Mouse (Mus musculus) kidney, embryonic 16.5 days (tissue): ENCODE results near the gene Klhl29. TPM values are rescaled to one million over a fixed set of nuclear protein-coding genes. Genes with fewer than 3 reads are reported as not detected.

Experiments
- ATAC-seq: fragments of 200-750 bp; cut with Nextera tagmentation; 2 replicates; pipeline ENCODE4 v1.8.0; 2017; ENCODE audit warnings: moderate TSS enrichment; ENCODE audit not compliant: low FRiP score, low TSS enrichment
- H3K27ac ChIP-seq: fragments of 300-500 bp; sonication (generic); 2 replicates; pipeline ENCODE4 v1.5.1; 2014; ENCODE audit warnings: low read length
- H3K27me3 ChIP-seq: fragments of 300-500 bp; sonication (generic); 2 replicates; pipeline ENCODE4 v1.6.1; 2014; ENCODE audit warnings: low read length, control low read depth, mixed read lengths; ENCODE audit not compliant: insufficient read depth
- H3K36me3 ChIP-seq: fragments of 300-500 bp; sonication (generic); 2 replicates; pipeline ENCODE4 v1.6.1; 2014; ENCODE audit warnings: low read length, control low read depth, mixed read lengths; ENCODE audit not compliant: insufficient read depth
- H3K4me1 ChIP-seq: fragments of 300-500 bp; sonication (generic); 2 replicates; pipeline ENCODE4 v1.6.1; 2014; ENCODE audit warnings: low read length, control low read depth, mixed read lengths; ENCODE audit not compliant: insufficient read depth
- H3K4me2 ChIP-seq: fragments of 300-500 bp; sonication (generic); replicated peaks from 2 replicates; pipeline ENCODE4 v1.6.1; 2014; ENCODE audit warnings: low read depth, low read length
- H3K4me3 ChIP-seq: fragments of 300-500 bp; sonication (generic); 2 replicates; pipeline ENCODE4 v1.5.1; 2014; ENCODE audit warnings: mild to moderate bottlenecking, low read length
- H3K9ac ChIP-seq: fragments of 300-500 bp; sonication (generic); replicated peaks from 2 replicates; pipeline ENCODE4 v1.6.1; 2014; ENCODE audit warnings: low read length
- H3K9me3 ChIP-seq: fragments of 300-500 bp; sonication (generic); 2 replicates; pipeline ENCODE4 v1.6.1; 2016; ENCODE audit warnings: low read length, control low read depth
- WGBS: fragments of 180-500 bp; shearing (Covaris S2); extraction: QIAGEN DNeasy Blood & Tissue Kit; methylation state at CpG from one replicate; pipeline ENCODE4 v1.1.7; 2014; 5-methylcytosine and 5-hydroxymethylcytosine counted together
- polyA plus RNA-seq: library from polyadenylated mRNA; unstranded; fragments of >200 nt; fragmentation: Nextera tagmentation; extraction: Ambion mirVana; gene quantifications from 2 replicates; pipeline ENCODE4 v1.2.1, GENCODE M21; 2015

Gene Klhl29
- polyA plus RNA-seq, 1 experiment from 2014 or later = 0.51 TPM

- Histone ChIP-seq H3K36me3 (no peaks in the 10 kb centered on the region), H3K27me3 (no peaks in the 10 kb centered on the region), H3K9me3 (no peaks in the 10 kb centered on the region), H3K4me3 (no peak overlapping the region), H3K9ac (0 out of 2 replicates have a peak overlapping the region, but pooled peaks have one; percentile 15), H3K4me1 (peaks cover 20% of the 10 kb centered on the region), H3K27ac (0 out of 2 replicates have a peak overlapping the region, but pooled peaks have one; percentile 33), H3K4me2 (no peak overlapping the region)
- no peak for ATAC-seq
- 88% methylated on average over 2 of the region's 2 CpGs for WGBS
These were observed 187.6 kb downstream of the Klhl29 start for GRCm38 (mm10) chr12:5187773-5188333.

GRCm38 (mm10) chr12:5186645-5187044, 188.8 kb downstream of the Klhl29 start:
- Histone ChIP-seq H3K9me3 (no peaks in the 10 kb centered on the region), H3K36me3 (no peaks in the 10 kb centered on the region), H3K27ac (0 out of 2 replicates have a peak overlapping the region, but pooled peaks have one; percentile 40), H3K4me2 (no peak overlapping the region), H3K4me3 (no peak overlapping the region), H3K4me1 (peaks cover 12% of the 10 kb centered on the region), H3K9ac (no peak overlapping the region), H3K27me3 (no peaks in the 10 kb centered on the region)
- WGBS = 50% methylated on average over 1 of the region's 1 CpGs
- no peak for ATAC-seq

- ATAC-seq = no peak
- Histone ChIP-seq H3K9me3 (no peaks in the 10 kb centered on the region), H3K4me3 (no peak overlapping the region), H3K9ac (no peak overlapping the region), H3K27me3 (no peaks in the 10 kb centered on the region), H3K36me3 (no peaks in the 10 kb centered on the region), H3K4me1 (peaks cover 7% of the 10 kb centered on the region), H3K4me2 (no peak overlapping the region), H3K27ac (no peak overlapping the region)
- 84% methylated on average over 6 of the region's 6 CpGs for WGBS
These were observed 189.9 kb downstream of the Klhl29 start for GRCm38 (mm10) chr12:5185603-5186002.

- Histone ChIP-seq H3K27ac (no peak overlapping the region), H3K36me3 (no peaks in the 10 kb centered on the region), H3K4me2 (no peak overlapping the region), H3K9ac (no peak overlapping the region), H3K4me3 (no peak overlapping the region), H3K9me3 (no peaks in the 10 kb centered on the region), H3K4me1 (no peaks in the 10 kb centered on the region), H3K27me3 (no peaks in the 10 kb centered on the region)
- no peak for ATAC-seq
- 79% methylated on average over 4 of the region's 4 CpGs for WGBS
These were observed 192.9 kb downstream of the Klhl29 start for GRCm38 (mm10) chr12:5182586-5182985.

- Histone ChIP-seq H3K36me3 (no peaks in the 10 kb centered on the region), H3K27me3 (no peaks in the 10 kb centered on the region), H3K9me3 (no peaks in the 10 kb centered on the region), H3K4me3 (no peak overlapping the region), H3K27ac (no peak overlapping the region), H3K4me2 (no peak overlapping the region), H3K9ac (no peak overlapping the region), H3K4me1 (no peaks in the 10 kb centered on the region)
- WGBS = 79% methylated on average over 4 of the region's 4 CpGs
- no peak for ATAC-seq
These were observed 193.3 kb downstream of the Klhl29 start for GRCm38 (mm10) chr12:5182165-5182564.

- peak; percentile 53; the same call in 1 of the 2 replicates for ATAC-seq
These were observed 198.7 kb downstream of the Klhl29 start for GRCm38 (mm10) chr12:5176716-5177341.

GRCm38 (mm10) chr12:5166141-5166540, 209.3 kb downstream of the Klhl29 start:
- Histone ChIP-seq H3K27ac (no peak overlapping the region), H3K4me2 (no peak overlapping the region), H3K4me3 (no peak overlapping the region), H3K27me3 (no peaks in the 10 kb centered on the region), H3K36me3 (no peaks in the 10 kb centered on the region), H3K9ac (no peak overlapping the region), H3K9me3 (no peaks in the 10 kb centered on the region), H3K4me1 (no peaks in the 10 kb centered on the region)
- WGBS = 34% methylated on average over 6 of the region's 6 CpGs
- ATAC-seq = peak; percentile 54; the same call in 1 of the 2 replicates

More at GRCm38 (mm10) chr12:5176716-5177341, 198.7 kb downstream of the Klhl29 start:
- Histone ChIP-seq H3K9me3 (no peaks in the 10 kb centered on the region), H3K4me2 (no peak overlapping the region), H3K4me3 (no peak overlapping the region), H3K36me3 (no peaks in the 10 kb centered on the region), H3K27me3 (no peaks in the 10 kb centered on the region), H3K9ac (no peak overlapping the region), H3K27ac (no peak overlapping the region), H3K4me1 (no peaks in the 10 kb centered on the region)
- WGBS = 51% methylated on average over 5 of the region's 5 CpGs

GRCm38 (mm10) chr12:5165411-5165810, 210.1 kb downstream of the Klhl29 start:
- no peaks in the 10 kb centered on the region for H3K9me3 ChIP-seq
- WGBS = 44% methylated on average over 9 of the region's 9 CpGs
- H3K27ac ChIP-seq = no peak overlapping the region
- ATAC-seq = no peak
- no peak overlapping the region for H3K4me3 ChIP-seq
- no peak overlapping the region for H3K9ac ChIP-seq
- no peaks in the 10 kb centered on the region for H3K36me3 ChIP-seq
- H3K4me2 ChIP-seq = no peak overlapping the region
- H3K27me3 ChIP-seq = no peaks in the 10 kb centered on the region
- no peaks in the 10 kb centered on the region for H3K4me1 ChIP-seq

GRCm38 (mm10) chr12:5162672-5163071, 212.8 kb downstream of the Klhl29 start:
- no peak overlapping the region for H3K27ac ChIP-seq
- no peak for ATAC-seq
- H3K36me3 ChIP-seq = no peaks in the 10 kb centered on the region
- H3K9me3 ChIP-seq = no peaks in the 10 kb centered on the region
- no peak overlapping the region for H3K4me3 ChIP-seq
- WGBS = 74% methylated on average over 6 of the region's 6 CpGs
- H3K4me1 ChIP-seq = no peaks in the 10 kb centered on the region
- H3K27me3 ChIP-seq = no peaks in the 10 kb centered on the region
- no peak overlapping the region for H3K9ac ChIP-seq
- no peak overlapping the region for H3K4me2 ChIP-seq

- WGBS = 86% methylated on average over 4 of the region's 4 CpGs
- H3K9ac ChIP-seq = no peak overlapping the region
- no peaks in the 10 kb centered on the region for H3K9me3 ChIP-seq
- no peak overlapping the region for H3K4me2 ChIP-seq
- H3K36me3 ChIP-seq = no peaks in the 10 kb centered on the region
- H3K4me1 ChIP-seq = no peaks in the 10 kb centered on the region
- no peaks in the 10 kb centered on the region for H3K27me3 ChIP-seq
- no peak overlapping the region for H3K27ac ChIP-seq
- H3K4me3 ChIP-seq = no peak overlapping the region
- no peak for ATAC-seq
These were observed 213.9 kb downstream of the Klhl29 start for GRCm38 (mm10) chr12:5161631-5162030.
